Mouse (Mus musculus) liver, adult 10 weeks (tissue): ENCODE measurements around the gene Slc25a15. TPM values are rescaled to one million over a fixed set of nuclear protein-coding genes. Genes with fewer than 3 reads are reported as not detected.

Experiments used
- polyA plus RNA-seq: library from polyadenylated mRNA; stranded (reverse); fragments of 350-450 nt; fragmentation: Illumina TruSeq; extraction: RNeasy Lipid Tissue Mini Kit (QIAGEN cat#74804); gene quantifications from one replicate; pipeline ENCODE4 v1.2.3, GENCODE M21; 2014; ENCODE audit warnings: low read depth, low replicate concordance

Slc25a15 gene
- 280 TPM for polyA plus RNA-seq

GRCm38 (mm10) chr8:22398142-22398951, at the start of gene Slc25a15:
Gene Slc25a15, minus strand, starts transcription at chr8:22398597.

GRCm38 (mm10) chr8:22411282-22411702, 12.9 kb upstream of the Slc25a15 start, which contains the start of gene Mrps31:
Gene Mrps31, plus strand, starts transcription at chr8:22411361.

Other genes starting within 250 kb of the Slc25a15 start
- 1.1 TPM for gene Nek3, start 232.2 kb downstream of the Slc25a15 start, polyA plus RNA-seq
- gene Ckap2, start 212.8 kb downstream of the Slc25a15 start, polyA plus RNA-seq: not detected
- gene Vps36, start 205.8 kb downstream of the Slc25a15 start, polyA plus RNA-seq: 19.4 TPM
- 0.98 TPM for gene Thsd1, start 171.3 kb downstream of the Slc25a15 start, polyA plus RNA-seq
- gene Tpte, start 115.2 kb downstream of the Slc25a15 start, polyA plus RNA-seq: not detected
- gene Mrps31, start 12.8 kb upstream of the Slc25a15 start, polyA plus RNA-seq: 44.0 TPM